Comparison of ENCODE assay signal across 14 mouse cellular contexts in genomic region chr11:11014088-11014487, GRCm38 (mm10).
DNase-seq lines count a peak whose midpoint lies in the region; ATAC-seq and TF ChIP-seq lines count a peak whose summit lies in the region.
"Had no signal": no experiment of that assay in that cellular context is flagged by ENCODE, and none has a peak within 500 bp of the region (broad histone marks: within the 10 kb centered on the region; RNA-seq: fewer than 3 reads in every experiment).

No protein-coding gene starts in this region.

- no peak overlapping the region for H3K4me2 ChIP-seq in heart, embryonic 11.5 days
- no peak overlapping the region for H3K4me2 ChIP-seq in intestine, embryonic 15.5 days (replicated peaks)
- H3K4me2 ChIP-seq: limb, embryonic 15.5 days had no signal

- WGBS in lung, adult 2 months, result 55% methylated on average over 1 of the region's 1 CpGs
- 62% methylated on average over 1 of the region's 1 CpGs for WGBS in heart, embryonic 11.5 days (ENCODE audit: insufficient replicate concordance)
- 76% methylated on average over 1 of the region's 1 CpGs for WGBS in intestine, embryonic 15.5 days

- no peak overlapping the region for H3K27ac ChIP-seq in heart, embryonic 11.5 days (ENCODE audit: low read depth, low read length)
- H3K27ac ChIP-seq in intestine, embryonic 15.5 days, result no peak overlapping the region
- H3K27ac ChIP-seq: limb, embryonic 15.5 days had no signal

- H3K9me3 ChIP-seq in heart, embryonic 11.5 days (replicated peaks; ENCODE audit: control insufficient read depth, low read length), result no peaks in the 10 kb centered on the region
- no peaks in the 10 kb centered on the region for H3K9me3 ChIP-seq in intestine, embryonic 15.5 days
- H3K9me3 ChIP-seq: limb, embryonic 15.5 days had no signal

- no peaks in the 10 kb centered on the region for H3K27me3 ChIP-seq in heart, embryonic 11.5 days (ENCODE audit: control insufficient read depth, insufficient read depth, low read length)
- H3K27me3 ChIP-seq in intestine, embryonic 15.5 days (replicated peaks), result no peaks in the 10 kb centered on the region
- H3K27me3 ChIP-seq: limb, embryonic 15.5 days had no signal

- no peak overlapping the region for H3K9ac ChIP-seq in heart, embryonic 11.5 days (ENCODE audit: low read depth, low read length)
- H3K9ac ChIP-seq in intestine, embryonic 15.5 days, result no peak overlapping the region
- H3K9ac ChIP-seq: limb, embryonic 15.5 days had no signal

- no peak overlapping the region for H3K4me3 ChIP-seq in lung, adult 2 months (replicated peaks; ENCODE audit: extremely low read depth, low read depth, low read length)
- no peak overlapping the region for H3K4me3 ChIP-seq in heart, embryonic 11.5 days (ENCODE audit: low read depth, low read length)
- H3K4me3 ChIP-seq in intestine, embryonic 15.5 days (replicated peaks), result no peak overlapping the region
- H3K4me3 ChIP-seq: limb, embryonic 15.5 days had no signal

- TF ChIP-seq CTCF in lung, adult 2 months (IDR thresholded peaks at IDR 0.05; ENCODE audit: insufficient read depth, low read length), result no peak

- no peak for TF ChIP-seq POLR2A in lung, adult 2 months (IDR thresholded peaks at IDR 0.05; ENCODE audit: borderline replicate concordance, extremely low read depth, low read depth, low read length)

- H3K4me1 ChIP-seq in lung, adult 2 months (ENCODE audit: control insufficient read depth, insufficient read depth, low read length), result no peaks in the 10 kb centered on the region
- no peaks in the 10 kb centered on the region for H3K4me1 ChIP-seq in heart, embryonic 11.5 days (ENCODE audit: control insufficient read depth, insufficient read depth, low read length)
- no peaks in the 10 kb centered on the region for H3K4me1 ChIP-seq in intestine, embryonic 15.5 days (replicated peaks)
- H3K4me1 ChIP-seq: limb, embryonic 15.5 days had no signal

- DNase-seq in cerebellum, adult 9-10 months, result peak; percentile 1
- no peak for DNase-seq in cerebellum, adult 11-12 months
- peak; percentile 62 to 71 for DNase-seq in right cerebral cortex, postnatal 10 days (ENCODE audit: low spot score in 2 of 2)
- no peak for DNase-seq in right cerebral cortex, postnatal 36 days (ENCODE audit: low spot score in 2 of 2)
- peak; percentile 48 to 61 for DNase-seq in layer of hippocampus, postnatal 10 days (ENCODE audit: low spot score in 2 of 2)
- DNase-seq in lung, adult 2 months, result no peak
- DNase-seq: adrenal gland, adult 2 months; gastrocnemius, postnatal 10 days; heart, postnatal 36 days; kidney, postnatal 10 days; lung, postnatal 14 days had no signal

- no peak for ATAC-seq in heart, embryonic 11.5 days (replicated peaks; ENCODE audit: insufficient number of reproducible peaks, low FRiP score, low TSS enrichment)
- no peak for ATAC-seq in intestine, embryonic 15.5 days

- H3K36me3 ChIP-seq in heart, embryonic 11.5 days (ENCODE audit: control insufficient read depth, insufficient read depth, low read length), result no peaks in the 10 kb centered on the region
- H3K36me3 ChIP-seq in intestine, embryonic 15.5 days, result no peaks in the 10 kb centered on the region
- H3K36me3 ChIP-seq: limb, embryonic 15.5 days had no signal

Comparison
In these comparisons a context has a peak if more than half of its experiments do, and no peak if none do; other contexts are left out.
1. DNase-seq: peak in cerebellum, adult 9-10 months (single experiment), right cerebral cortex, postnatal 10 days (2 of 2) and layer of hippocampus, postnatal 10 days (2 of 2); none in cerebellum, adult 11-12 months (single experiment), right cerebral cortex, postnatal 36 days (0 of 2) and lung, adult 2 months (single experiment).